Mouse (Mus musculus) liver, embryonic 12.5 days (tissue): Measurements from ENCODE around the gene Gkn3. TPM values are rescaled to one million over a fixed set of nuclear protein-coding genes. Genes with fewer than 3 reads are reported as not detected.
A peak's percentile ranks its signal among the peaks of the same experiment; 100 is the strongest.

ENCODE experiments used
- ATAC-seq: fragments of 200-750 bp; cut with Nextera tagmentation; 2 replicates; pipeline ENCODE4 v1.8.0; 2017; ENCODE audit warnings: moderate number of reproducible peaks, mild to moderate bottlenecking, moderate library complexity
- H3K27ac ChIP-seq: fragments of 300-500 bp; sonication (generic); 2 replicates; pipeline ENCODE4 v1.5.1; 2016; ENCODE audit warnings: mild to moderate bottlenecking
- H3K27me3 ChIP-seq: fragments of 300-500 bp; sonication (generic); replicated peaks from 2 replicates; pipeline ENCODE4 v1.6.1; 2016; ENCODE audit warnings: mild to moderate bottlenecking, moderate library complexity
- H3K36me3 ChIP-seq: fragments of 300-500 bp; sonication (generic); 2 replicates; pipeline ENCODE4 v1.6.1; 2016; ENCODE audit warnings: mild to moderate bottlenecking, moderate library complexity
- H3K4me1 ChIP-seq: fragments of 300-500 bp; sonication (generic); 2 replicates; pipeline ENCODE4 v1.6.1; 2016
- H3K4me2 ChIP-seq: fragments of 300-500 bp; sonication (generic); 2 replicates; pipeline ENCODE4 v1.6.1; 2016; ENCODE audit warnings: mild to moderate bottlenecking, moderate library complexity
- H3K4me3 ChIP-seq: fragments of 300-500 bp; sonication (generic); 2 replicates; pipeline ENCODE4 v1.5.1; 2016; ENCODE audit warnings: mild to moderate bottlenecking, moderate library complexity
- H3K9ac ChIP-seq: fragments of 300-500 bp; sonication (generic); 2 replicates; pipeline ENCODE4 v1.6.1; 2016; ENCODE audit warnings: mild to moderate bottlenecking, moderate library complexity
- H3K9me3 ChIP-seq: fragments of 300-500 bp; sonication (generic); replicated peaks from 2 replicates; pipeline ENCODE4 v1.6.1; 2016; ENCODE audit warnings: mild to moderate bottlenecking, moderate library complexity
- WGBS: fragments of 180-500 bp; shearing (Covaris S2); methylation state at CpG from one replicate; pipeline ENCODE4 v1.1.7; 2016; ENCODE audit not compliant: insufficient replicate concordance; 5-methylcytosine and 5-hydroxymethylcytosine counted together
- polyA plus RNA-seq: library from polyadenylated mRNA; unstranded; fragments of >200 nt; fragmentation: Nextera tagmentation; extraction: Ambion mirVana; gene quantifications from 2 replicates; pipeline ENCODE4 v1.2.1, GENCODE M21; 2016

Gene Gkn3
- polyA plus RNA-seq = not detected in 2 replicates

DNA sequence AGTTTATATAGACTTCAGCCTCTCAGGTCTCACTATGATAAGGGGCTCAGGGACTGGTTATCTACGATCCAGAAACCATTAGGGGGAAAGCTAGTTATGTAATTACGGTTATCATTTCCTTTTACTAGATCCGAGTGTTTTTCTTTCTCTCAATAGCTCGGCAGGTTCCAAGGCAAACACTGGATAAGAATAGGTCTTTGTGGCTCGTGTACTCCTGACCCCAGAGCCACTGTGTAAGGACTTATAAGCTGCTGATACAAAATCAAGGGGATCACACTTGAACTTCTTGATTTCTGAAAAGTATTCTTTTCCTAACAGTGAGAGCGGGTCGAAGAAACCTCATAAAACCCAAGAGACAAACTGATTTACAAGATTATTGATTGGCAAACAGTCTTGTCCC is at the start of gene Gkn3:
TSS of gene Gkn3 (minus strand) at position 59 of the 400 bp plus-strand sequence.
- no peak for ATAC-seq
- Histone ChIP-seq H3K4me3 (no peak within 1 kb of the TSS), H3K9me3 (no peaks in the 10 kb centered on the region), H3K27ac (no peak within 1 kb of the TSS), H3K27me3 (peaks cover 22% of the 10 kb centered on the region), H3K36me3 (no peaks in the 10 kb centered on the region), H3K9ac (no peak within 1 kb of the TSS), H3K4me2 (no peak within 1 kb of the TSS), H3K4me1 (peaks cover 25% of the 10 kb centered on the region)
- WGBS = 46% methylated on average over 7 of the region's 7 CpGs

DNA sequence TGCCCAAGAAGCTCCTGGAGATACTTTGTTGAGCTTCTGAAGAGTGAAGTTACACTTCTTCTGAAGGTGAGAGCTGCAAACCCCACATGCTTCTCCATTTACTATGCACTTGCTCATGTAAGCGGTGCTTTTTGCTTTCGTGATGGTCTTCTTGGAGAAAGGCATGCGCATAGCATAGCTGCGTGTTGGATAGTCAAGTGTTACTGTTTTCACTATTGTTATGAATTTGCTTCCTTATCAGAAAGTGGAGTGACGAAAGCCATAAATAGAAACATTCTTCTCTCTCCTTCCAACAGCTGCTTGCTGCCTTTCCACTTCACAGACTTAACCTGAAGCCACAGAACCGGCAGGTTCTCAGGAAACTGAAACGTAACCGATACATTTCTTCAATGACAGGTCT is 48.0 kb upstream of the Gkn3 start:
- Histone ChIP-seq H3K4me1 (no peaks in the 10 kb centered on the region), H3K36me3 (no peaks in the 10 kb centered on the region), H3K4me2 (no peak overlapping the region), H3K9ac (no peak overlapping the region), H3K27me3 (no peaks in the 10 kb centered on the region), H3K9me3 (no peaks in the 10 kb centered on the region), H3K27ac (no peak overlapping the region), H3K4me3 (no peak overlapping the region)
- 72% methylated on average over 8 of the region's 8 CpGs for WGBS
- no peak for ATAC-seq

DNA sequence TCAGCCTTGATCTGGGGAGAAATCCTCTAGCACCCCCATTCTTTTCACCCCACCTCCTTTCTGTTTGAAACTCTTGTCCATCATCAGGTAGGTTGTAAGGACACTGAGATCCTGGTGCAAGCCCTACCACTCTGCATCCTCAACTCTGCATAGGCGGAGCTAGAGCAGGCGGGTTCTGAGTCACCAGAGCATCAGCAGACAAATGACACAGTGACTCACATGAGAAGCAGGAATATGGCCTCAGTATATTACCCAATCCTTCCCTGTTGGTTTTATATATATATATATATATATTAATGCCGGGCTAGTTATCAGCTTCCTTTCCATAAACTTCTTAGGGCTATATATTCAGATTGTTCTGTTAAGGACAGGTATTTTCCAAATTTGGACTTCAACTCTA is 47.1 kb upstream of the Gkn3 start:
- Histone ChIP-seq H3K4me2 (no peak overlapping the region), H3K36me3 (no peaks in the 10 kb centered on the region), H3K4me1 (no peaks in the 10 kb centered on the region), H3K9ac (no peak overlapping the region), H3K27ac (no peak overlapping the region), H3K27me3 (no peaks in the 10 kb centered on the region), H3K9me3 (no peaks in the 10 kb centered on the region), H3K4me3 (no peak overlapping the region)
- no peak for ATAC-seq
- WGBS = 81% methylated on average over 2 of the region's 3 CpGs

DNA sequence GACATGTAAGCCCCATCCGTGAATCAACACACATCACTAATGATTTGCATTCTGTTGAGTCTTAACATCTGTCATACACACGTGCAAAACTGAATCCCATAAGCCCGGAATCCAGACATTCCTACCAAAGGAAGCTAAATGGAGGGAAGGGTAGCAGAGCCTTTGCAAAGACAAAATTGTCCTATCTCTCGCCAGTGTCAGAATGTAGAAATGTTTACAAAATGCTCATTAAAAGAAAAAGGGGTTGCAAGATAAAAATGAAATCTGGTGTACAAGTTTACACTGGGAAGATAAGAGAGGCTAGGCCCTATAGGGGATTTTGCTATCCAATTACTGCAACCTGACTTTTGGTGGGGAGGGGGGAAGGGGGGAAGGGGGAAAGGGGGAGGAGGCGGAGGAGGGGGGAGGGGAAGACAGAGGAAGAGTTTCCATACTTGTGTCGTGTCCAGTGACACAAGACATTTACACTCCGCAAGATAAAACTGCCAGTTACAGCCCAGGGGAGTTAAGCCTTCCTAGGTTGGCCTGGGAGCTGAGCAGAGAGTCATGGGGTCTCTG is 39.8 kb upstream of the Gkn3 start, which contains the start of gene Bmp10:
TSS of gene Bmp10 (plus strand) at position 508 of the 558 bp plus-strand sequence.
- no peak for ATAC-seq
- 63% methylated on average over 7 of the region's 7 CpGs for WGBS
- Histone ChIP-seq H3K4me2 (no peak within 1 kb of the TSS), H3K9ac (no peak within 1 kb of the TSS), H3K36me3 (no peaks in the 10 kb centered on the region), H3K4me1 (peaks cover 6% of the 10 kb centered on the region), H3K4me3 (peak within 1 kb of the TSS; percentile 27), H3K9me3 (no peaks in the 10 kb centered on the region), H3K27ac (no peak within 1 kb of the TSS; the same call in 1 of the 2 replicates), H3K27me3 (no peaks in the 10 kb centered on the region)

DNA sequence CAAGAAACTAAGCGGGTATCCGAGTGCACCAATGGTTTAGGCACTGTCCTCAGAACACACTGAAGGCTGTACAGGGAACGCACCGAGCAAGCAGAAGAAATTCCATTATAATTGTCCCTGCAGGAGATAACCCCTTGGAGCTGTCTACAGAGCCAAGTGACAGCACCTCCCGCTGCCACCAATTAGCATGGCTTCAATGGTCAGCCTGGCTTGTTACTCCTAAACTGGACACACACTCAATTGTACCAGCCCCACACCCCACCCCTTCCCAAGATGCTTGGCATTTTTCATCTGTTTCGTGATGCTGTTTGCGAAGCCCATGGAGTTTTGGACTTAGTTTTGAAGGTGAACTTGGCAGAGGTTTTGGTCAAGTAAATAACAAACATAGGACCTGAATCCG is 38.9 kb upstream of the Gkn3 start:
- Histone ChIP-seq H3K4me1 (peaks cover 12% of the 10 kb centered on the region), H3K4me3 (no peak overlapping the region), H3K27me3 (no peaks in the 10 kb centered on the region), H3K4me2 (no peak overlapping the region), H3K9me3 (no peaks in the 10 kb centered on the region), H3K9ac (no peak overlapping the region), H3K36me3 (no peaks in the 10 kb centered on the region), H3K27ac (no peak overlapping the region)
- 67% methylated on average over 8 of the region's 8 CpGs for WGBS
- ATAC-seq = no peak

DNA sequence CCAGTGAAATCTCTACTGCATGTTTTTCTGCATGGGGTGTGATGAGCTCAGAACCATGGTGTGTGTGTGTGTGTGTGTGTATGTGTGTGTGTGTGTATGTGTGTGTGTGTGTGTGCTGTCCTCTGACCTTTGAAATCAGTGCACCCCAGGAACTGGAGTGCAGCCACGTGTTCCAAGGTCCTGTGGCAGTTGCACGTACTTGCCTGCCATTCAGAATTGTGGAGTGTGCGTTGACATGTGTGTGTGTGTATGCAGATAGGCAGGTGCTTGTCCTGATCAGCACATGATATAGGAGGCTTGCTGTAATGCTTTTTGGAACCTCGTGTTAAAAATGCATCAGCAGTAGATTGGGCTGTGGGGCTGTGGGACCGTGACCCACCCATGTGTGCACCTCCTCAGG is 38.2 kb upstream of the Gkn3 start:
- no peak for ATAC-seq
- H3K4me3 ChIP-seq = no peak overlapping the region
- H3K4me2 ChIP-seq = no peak overlapping the region
- H3K36me3 ChIP-seq = no peaks in the 10 kb centered on the region
- no peaks in the 10 kb centered on the region for H3K9me3 ChIP-seq
- no peak overlapping the region for H3K9ac ChIP-seq
- H3K4me1 ChIP-seq = peaks cover 12% of the 10 kb centered on the region
- WGBS = 49% methylated on average over 5 of the region's 5 CpGs
- H3K27ac ChIP-seq = no peak overlapping the region
- H3K27me3 ChIP-seq = no peaks in the 10 kb centered on the region

DNA sequence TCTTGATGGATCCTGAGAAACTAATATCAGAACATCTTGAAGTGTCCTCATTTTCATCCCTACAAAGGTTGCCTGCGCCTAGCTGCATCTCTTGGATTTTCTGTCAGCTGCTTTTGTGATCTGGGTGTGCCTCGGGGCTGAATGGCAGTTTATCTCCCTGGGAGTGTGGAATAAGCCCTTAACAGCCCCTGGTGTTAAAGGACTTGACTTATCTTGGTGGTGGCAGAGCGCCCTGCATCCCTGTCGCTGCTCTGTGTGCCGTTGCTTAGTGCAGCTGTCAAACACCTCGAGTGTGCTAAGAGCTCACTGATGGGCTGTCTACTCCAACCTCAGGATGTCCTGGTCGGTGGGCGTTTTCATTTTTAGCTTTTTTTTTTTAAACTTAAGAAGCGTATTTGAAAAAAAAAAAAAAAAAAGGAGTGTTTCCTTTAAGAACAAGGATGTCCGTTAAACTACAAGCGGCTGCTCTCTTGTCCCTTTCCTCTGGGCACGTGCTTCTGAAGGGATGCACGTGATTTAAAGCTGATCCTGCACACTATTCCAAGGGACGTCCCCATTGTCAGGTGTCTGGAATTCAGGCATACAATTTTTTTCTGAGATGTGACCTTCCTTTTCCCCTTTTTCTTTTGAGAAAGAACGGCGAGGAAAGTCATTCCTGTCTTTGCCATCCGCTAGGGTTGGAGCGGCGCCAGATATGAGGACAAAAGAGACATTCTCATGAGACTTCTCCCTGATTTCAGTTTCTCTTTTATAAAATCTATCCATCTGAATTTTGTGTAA is 35.5 kb upstream of the Gkn3 start:
- Histone ChIP-seq H3K27me3 (no peaks in the 10 kb centered on the region), H3K27ac (no peak overlapping the region), H3K4me1 (peaks cover 15% of the 10 kb centered on the region), H3K4me3 (no peak overlapping the region), H3K9me3 (no peaks in the 10 kb centered on the region), H3K4me2 (no peak overlapping the region), H3K9ac (no peak overlapping the region), H3K36me3 (no peaks in the 10 kb centered on the region)
- WGBS = 48% methylated on average over 19 of the region's 19 CpGs
- no peak for ATAC-seq

DNA sequence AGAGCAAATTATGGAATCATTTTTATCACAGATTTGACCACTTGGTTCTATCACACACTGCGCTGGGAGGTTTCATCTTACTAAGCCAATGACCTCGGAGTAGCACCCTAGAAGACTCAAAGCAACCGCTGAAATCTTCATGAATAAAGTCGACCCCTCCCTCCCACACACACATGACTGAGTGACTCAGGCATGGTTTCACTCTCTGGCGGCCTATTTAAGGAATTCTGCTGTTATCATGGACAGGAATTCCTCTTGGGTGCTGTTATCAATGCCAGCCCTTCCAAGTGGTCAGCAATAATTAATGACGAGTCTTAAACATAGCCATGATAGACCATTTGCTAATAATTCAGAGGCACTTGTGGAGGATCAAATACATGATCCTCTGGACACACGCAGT is 33.6 kb upstream of the Gkn3 start:
- no peaks in the 10 kb centered on the region for H3K36me3 ChIP-seq
- H3K4me3 ChIP-seq = no peak overlapping the region
- no peak for ATAC-seq
- H3K4me1 ChIP-seq = peaks cover 15% of the 10 kb centered on the region
- H3K9ac ChIP-seq = no peak overlapping the region
- no peaks in the 10 kb centered on the region for H3K9me3 ChIP-seq
- 48% methylated on average over 7 of the region's 7 CpGs for WGBS
- no peak overlapping the region for H3K4me2 ChIP-seq
- H3K27me3 ChIP-seq = no peaks in the 10 kb centered on the region
- no peak overlapping the region for H3K27ac ChIP-seq

DNA sequence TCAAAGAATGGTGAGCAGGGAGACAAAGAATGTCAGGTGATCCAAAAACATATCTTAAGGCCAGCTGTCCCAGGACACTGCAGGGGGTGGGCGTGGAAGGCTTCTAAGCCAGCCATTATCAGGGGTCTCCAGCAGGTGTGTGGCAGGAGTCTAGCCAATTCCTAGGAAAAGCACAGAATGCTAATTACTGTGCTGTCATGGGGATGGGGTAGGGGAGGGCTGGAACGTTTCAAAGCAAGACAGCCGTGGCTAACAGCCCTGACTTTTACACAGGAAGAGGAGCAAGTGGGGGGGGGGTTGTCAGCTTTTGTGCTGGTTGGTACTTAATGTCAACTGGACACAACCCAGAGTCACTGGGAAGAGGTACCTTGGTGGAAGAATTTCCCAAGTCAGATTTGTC is 23.3 kb upstream of the Gkn3 start:
- no peak overlapping the region for H3K27ac ChIP-seq
- 36% methylated on average over 3 of the region's 3 CpGs for WGBS
- no peak for ATAC-seq
- H3K9ac ChIP-seq = no peak overlapping the region; the same call in 1 of the 2 replicates
- no peak overlapping the region for H3K4me3 ChIP-seq
- H3K4me1 ChIP-seq = 0 out of 2 replicates have a peak, but pooled peaks cover 8% of the 10 kb centered on the region
- no peaks in the 10 kb centered on the region for H3K27me3 ChIP-seq
- H3K36me3 ChIP-seq = no peaks in the 10 kb centered on the region
- no peak overlapping the region for H3K4me2 ChIP-seq
- H3K9me3 ChIP-seq = no peaks in the 10 kb centered on the region

DNA sequence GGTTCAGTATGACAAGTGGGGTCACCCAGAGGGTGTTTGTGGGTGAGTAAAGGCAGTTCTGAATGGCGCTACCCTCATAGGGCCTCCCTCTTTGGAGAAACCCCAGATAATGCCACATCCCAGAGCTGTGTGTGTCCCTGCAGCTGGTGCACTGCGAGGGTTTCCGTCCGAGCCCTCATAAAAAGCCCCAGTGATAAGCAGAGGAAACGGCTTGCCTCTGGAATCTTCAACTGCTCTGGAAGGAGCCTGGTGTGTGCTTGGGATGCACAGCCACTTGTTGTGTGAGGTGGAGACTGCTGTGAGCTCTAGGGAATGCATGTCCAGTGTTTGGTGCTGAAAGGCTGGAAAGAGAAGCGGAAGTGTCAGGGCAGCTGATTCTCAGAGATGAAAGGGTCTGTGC is 12.7 kb upstream of the Gkn3 start:
- WGBS = 50% methylated on average over 6 of the region's 6 CpGs
- Histone ChIP-seq H3K27ac (no peak overlapping the region), H3K9me3 (no peaks in the 10 kb centered on the region), H3K4me3 (no peak overlapping the region), H3K4me2 (no peak overlapping the region), H3K27me3 (no peaks in the 10 kb centered on the region), H3K36me3 (no peaks in the 10 kb centered on the region), H3K9ac (no peak overlapping the region), H3K4me1 (peaks cover 21% of the 10 kb centered on the region)
- no peak for ATAC-seq

DNA sequence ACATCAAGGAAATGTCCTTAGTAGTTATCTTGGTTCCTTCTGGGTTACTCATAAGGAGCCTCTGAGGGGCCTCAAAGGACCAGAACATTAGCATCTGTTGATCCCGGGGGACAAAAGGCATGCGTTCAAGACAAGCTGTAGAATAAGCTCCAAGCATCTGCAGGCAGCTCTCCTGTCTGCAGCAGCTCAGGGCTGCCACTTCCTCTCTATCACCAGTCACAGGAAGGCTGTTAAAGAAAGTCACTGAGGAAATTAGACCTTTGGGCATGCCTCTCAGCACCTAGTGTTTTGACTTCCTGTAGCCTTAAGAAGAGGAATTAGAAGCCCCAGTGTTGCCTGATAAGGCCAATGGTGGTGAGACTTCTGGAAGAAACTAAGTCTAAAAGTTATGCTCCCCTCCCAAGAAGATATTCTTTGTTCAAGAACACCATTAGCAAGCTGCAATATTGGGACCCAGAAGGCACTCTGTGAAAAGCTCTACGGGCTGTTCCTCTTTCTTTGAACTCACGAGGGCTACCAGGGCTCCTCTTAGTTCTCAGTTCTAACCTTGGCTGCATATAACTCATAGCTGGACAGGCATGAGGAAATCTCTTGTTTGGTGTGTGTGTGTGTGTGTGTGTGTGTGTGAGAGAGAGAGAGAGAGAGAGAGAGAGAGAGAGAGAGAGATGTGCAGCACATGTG is 11.3 kb upstream of the Gkn3 start:
- WGBS = 22% methylated on average over 4 of the region's 4 CpGs
- H3K9me3 ChIP-seq = no peaks in the 10 kb centered on the region
- H3K27ac ChIP-seq = peak overlapping the region; percentile 27; the same call in 1 of the 2 replicates
- no peaks in the 10 kb centered on the region for H3K27me3 ChIP-seq
- no peak overlapping the region for H3K4me3 ChIP-seq
- H3K36me3 ChIP-seq = no peaks in the 10 kb centered on the region
- no peak overlapping the region for H3K9ac ChIP-seq
- H3K4me2 ChIP-seq = no peak overlapping the region
- ATAC-seq = no peak
- peaks cover 21% of the 10 kb centered on the region for H3K4me1 ChIP-seq

DNA sequence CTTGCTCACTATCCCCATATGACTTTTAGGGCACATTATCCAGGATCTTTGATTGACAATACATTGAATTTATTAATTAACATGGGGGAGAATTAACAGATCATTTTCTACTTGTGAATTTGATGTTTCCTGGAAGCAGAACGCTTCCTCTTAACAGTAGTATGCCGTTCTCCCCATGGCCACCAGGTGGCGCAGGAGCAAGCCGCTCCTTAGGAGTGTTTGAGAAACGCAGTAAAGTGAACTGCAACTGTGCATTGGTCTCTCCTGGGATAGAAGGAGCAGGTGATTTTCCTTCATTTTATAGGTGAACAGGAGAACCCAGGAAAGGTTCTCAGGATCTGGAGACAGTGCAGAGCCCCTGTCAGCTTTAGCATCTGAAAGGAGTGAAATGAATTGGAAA is 10.4 kb upstream of the Gkn3 start:
- Histone ChIP-seq H3K4me3 (no peak overlapping the region), H3K4me2 (no peak overlapping the region), H3K27ac (no peak overlapping the region), H3K36me3 (no peaks in the 10 kb centered on the region), H3K4me1 (peaks cover 21% of the 10 kb centered on the region), H3K9ac (no peak overlapping the region), H3K9me3 (no peaks in the 10 kb centered on the region), H3K27me3 (no peaks in the 10 kb centered on the region)
- no peak for ATAC-seq
- WGBS = 1% methylated on average over 5 of the region's 5 CpGs
